Mouse (Mus musculus) Patski (cell line): Measurements from ENCODE around the gene Gm10226. TPM values are rescaled to one million over a fixed set of nuclear protein-coding genes. Genes with fewer than 3 reads are reported as not detected.
"Not testable (repeated sequence)": the region's sequence is repeated elsewhere in the genome, so short reads cannot be mapped to it uniquely, and the experiment has no call there.

Source experiments
- ATAC-seq: fragments of 100-300 bp; one replicate; pipeline ENCODE4 v1.8.0; 2021
- CTCF ChIA-PET: fragments of 350-600 bp; sonication (Branson Sonifier 250); formaldehyde crosslinking; loops from one replicate; lab custom pipeline; 2022; ENCODE audit warnings: inconsistent platforms; lab: Charles Lee
- POLR2A ChIA-PET: fragments of 350-600 bp; sonication (Branson Sonifier 250); formaldehyde crosslinking; loops from one replicate; lab custom pipeline; 2022; ENCODE audit warnings: antibody characterized with exemption, inconsistent platforms; lab: Charles Lee
- DNase-seq: peaks from one replicate; pipeline ENCODE4 v3.0.0-alpha.2; 2011; ENCODE audit warnings: low read depth, low spot score
- H3K27me3 ChIP-seq: fragments of 371-371 bp; one replicate; pipeline ENCODE4 v1.5.1; 2021
- CTCF ChIP-seq: fragments of 100-300 bp; IDR thresholded peaks from one replicate; pipeline ENCODE4 v1.5.1; 2021
- in situ Hi-C: fragments of 300-500 bp; cut with MboI; formaldehyde crosslinking; loops from 3 replicates; pipeline ENCODE4 v1.11.1; 2018; ENCODE audit warnings: low pct_unique_long_range_greater_than_20kb, mixed read lengths
- polyA plus RNA-seq: library from polyadenylated mRNA; unstranded; gene quantifications from one replicate; pipeline ENCODE4 v1.2.3, GENCODE M21; 2021

The Gm10226 gene
- polyA plus RNA-seq, 1 experiment from 2014 or later: 14.7 TPM

DNA sequence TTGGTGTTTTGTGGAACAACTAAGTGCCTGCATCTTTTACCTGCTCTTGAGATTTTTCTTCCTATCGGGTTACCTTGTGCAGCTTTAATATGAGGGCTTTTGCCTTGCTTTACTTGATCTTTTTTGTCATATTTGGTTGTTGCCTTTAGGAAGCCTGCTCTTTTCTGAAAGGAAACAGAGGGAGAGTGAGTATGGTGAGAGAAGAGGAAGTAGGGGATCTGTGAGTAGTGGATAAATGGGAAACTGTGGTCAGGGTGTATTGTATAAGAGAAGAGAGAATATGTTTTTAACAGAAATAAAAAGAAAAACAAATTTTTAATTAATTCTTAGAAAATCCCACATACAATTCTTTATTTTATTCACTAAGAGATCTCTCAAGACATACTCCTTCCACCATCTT is 11.8 kb downstream of the Gm10226 start:
- peaks cover 20% of the 10 kb centered on the region for H3K27me3 ChIP-seq
- POLR2A ChIA-PET: no interaction called here
- CTCF ChIA-PET: no interaction called here
- TF ChIP-seq CTCF: no peak
- DNase-seq: no peak
- ATAC-seq: no peak
- in situ Hi-C loops: loop anchor here (25.0 kb wide), 2 partner anchors 1159 to 1859 kb away; partner anchors contain the start of genes Zfp213 and Zfp945

DNA sequence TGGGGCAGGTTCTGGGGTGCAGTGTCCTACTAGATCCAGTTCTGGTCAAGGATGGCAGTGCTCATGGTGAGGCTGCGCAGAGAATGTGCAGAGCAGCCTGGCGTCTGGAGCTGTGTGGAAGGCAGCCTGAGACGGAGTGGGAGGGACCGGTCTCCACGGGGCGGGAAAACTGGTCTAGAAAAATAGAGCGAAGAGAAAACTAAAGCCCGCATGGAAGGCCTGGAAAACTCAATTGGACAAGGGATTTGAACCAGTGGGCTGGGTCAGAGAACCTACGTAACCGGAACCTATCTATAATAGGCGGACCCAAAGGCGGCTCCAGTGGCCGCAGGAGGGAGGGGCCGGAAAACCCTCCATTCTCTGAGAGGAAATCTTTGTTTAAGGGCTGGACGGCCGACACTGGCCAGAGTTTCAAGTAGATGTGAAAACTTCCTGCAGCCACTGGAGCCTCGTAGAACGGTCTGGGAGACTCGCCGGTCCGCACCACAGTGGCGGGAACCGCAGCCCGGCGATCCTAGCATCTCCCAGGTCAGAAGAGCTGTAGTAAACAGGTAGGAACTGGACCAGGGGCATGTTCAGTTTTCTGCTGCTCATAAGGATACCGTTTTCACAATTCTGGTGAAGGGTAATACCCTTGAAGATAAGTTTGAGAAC is 15.8 kb downstream of the Gm10226 start, which contains the start of gene Zfp760:
Gene Zfp760, plus strand, starts transcription at position 399 of the 654 bp plus-strand sequence.
- POLR2A ChIA-PET: no interaction called here
- CTCF ChIA-PET: no interaction called here
- peaks cover 11% of the 10 kb centered on the region for H3K27me3 ChIP-seq
- in situ Hi-C loops: loop anchor here (25.0 kb wide), 2 partner anchors 1155 to 1855 kb away; partner anchors contain the start of genes Zfp213 and Zfp945
- peak; percentile 83 for DNase-seq
- ATAC-seq: peak; percentile 100
- no peak for TF ChIP-seq CTCF

DNA sequence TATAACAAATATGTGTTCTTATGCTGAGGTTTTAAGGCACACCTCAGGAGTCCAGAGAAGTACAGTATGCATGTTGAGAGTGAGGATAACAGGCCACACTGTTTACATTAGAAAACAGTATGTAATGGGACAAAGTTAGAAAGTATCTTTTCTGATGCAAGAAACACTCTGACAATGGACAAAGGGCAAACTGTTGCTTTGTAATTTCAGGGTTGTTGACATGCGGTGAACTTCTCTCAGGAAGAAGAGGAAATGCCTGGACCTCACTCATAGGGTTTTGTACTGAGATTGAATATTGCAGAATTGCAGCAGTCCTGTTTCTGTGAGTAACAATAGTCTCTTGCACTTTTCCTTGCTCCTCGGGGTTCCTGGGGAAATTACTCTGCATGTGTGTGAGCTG is 16.7 kb downstream of the Gm10226 start:
- POLR2A ChIA-PET: no interaction called here
- CTCF ChIA-PET: interaction anchor here (1.2 kb wide), 1 partner anchor 28 kb away, joined by 3 read pairs; no protein-coding TSS in a partner anchor
- no peak for TF ChIP-seq CTCF
- DNase-seq (no peak), ATAC-seq (no peak)
- peaks cover 11% of the 10 kb centered on the region for H3K27me3 ChIP-seq
- in situ Hi-C loops: loop anchor here (25.0 kb wide), 2 partner anchors 1154 to 1854 kb away; partner anchors contain the start of genes Zfp213 and Zfp945

DNA sequence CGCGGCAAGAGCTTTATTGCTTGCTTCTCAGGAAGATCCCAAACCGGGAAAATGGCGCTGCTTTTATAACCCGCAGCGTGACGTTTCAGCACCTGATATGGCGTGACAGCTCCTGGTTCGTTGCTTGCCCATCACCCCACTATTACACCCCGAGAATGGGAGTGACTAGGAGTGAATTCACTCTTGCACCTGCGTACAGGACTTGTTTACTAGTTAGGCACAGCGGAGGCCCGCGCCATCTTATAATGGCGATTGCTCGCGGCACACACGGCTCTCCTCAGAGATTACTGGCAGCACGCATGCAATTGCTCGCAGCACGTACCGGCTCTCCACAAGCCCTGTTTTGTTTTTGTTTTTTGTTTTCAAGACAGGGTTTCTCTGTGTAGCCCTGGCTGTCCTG is 38.8 kb downstream of the Gm10226 start, which contains the start of gene Zfp229:
Gene Zfp229, plus strand, starts transcription at position 301 of the 400 bp plus-strand sequence.
- H3K27me3 ChIP-seq, DNase-seq, ATAC-seq, in situ Hi-C loops, POLR2A ChIA-PET, CTCF ChIA-PET: not testable (repeated sequence)

DNA sequence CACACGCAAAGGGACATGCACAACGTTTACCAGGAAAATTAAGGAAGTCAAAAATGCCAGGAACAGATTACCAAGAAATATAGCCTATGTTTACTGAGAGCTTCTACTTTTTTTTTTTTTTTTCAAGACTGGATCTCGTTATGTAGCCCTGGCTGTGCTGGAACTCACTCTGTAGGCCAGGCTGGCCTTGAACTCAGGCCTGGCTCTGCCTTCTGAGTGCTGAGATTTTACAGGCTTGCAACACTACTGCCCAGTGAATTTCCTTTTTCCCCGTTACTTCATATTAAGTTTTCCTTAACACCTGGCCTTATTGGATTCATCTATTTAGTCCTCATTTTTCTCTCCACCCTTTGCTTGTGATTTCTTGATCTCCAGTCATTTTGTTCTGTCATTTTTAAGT is 41.4 kb downstream of the Gm10226 start:
- ATAC-seq (no peak), DNase-seq (no peak)
- ChIA-PET CTCF (no interaction called here), POLR2A (interaction anchor here (0.6 kb wide), 3 partner anchors 36 to 706 kb away, joined by 3 read pairs; no protein-coding TSS in a partner anchor)
- in situ Hi-C loops: no loop called here
- H3K27me3 ChIP-seq: no peaks in the 10 kb centered on the region
- TF ChIP-seq CTCF: no peak

DNA sequence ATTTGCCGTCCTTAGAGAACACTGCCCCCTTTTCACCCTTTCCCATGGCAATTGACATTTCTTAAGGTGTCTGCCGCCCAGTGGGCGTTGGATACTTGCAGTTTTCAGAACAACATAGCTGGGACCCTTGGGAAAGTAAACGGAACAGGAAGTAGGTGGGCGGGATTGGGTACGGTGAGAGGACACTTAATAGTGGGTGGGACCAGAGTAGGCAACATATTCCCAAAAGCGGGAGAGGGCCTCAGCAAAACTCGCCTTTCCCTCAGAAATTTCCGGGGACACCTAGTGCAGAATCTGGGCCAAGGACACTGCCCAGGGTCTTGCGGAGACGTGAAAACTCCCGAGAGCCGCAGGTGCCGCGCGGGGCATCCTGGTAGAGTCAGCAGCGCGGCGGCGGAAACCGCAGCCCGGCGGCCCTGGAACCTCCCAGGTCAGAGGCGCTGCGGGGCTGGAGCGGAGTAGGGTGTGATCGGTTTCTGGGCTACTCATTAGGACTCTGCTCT is 41.9 kb downstream of the Gm10226 start:
- peak; percentile 39 for TF ChIP-seq CTCF
- in situ Hi-C loops: no loop called here
- ATAC-seq: peak; percentile 99
- peak; percentile 44 for DNase-seq
- CTCF ChIA-PET: no interaction called here
- POLR2A ChIA-PET: no interaction called here
- H3K27me3 ChIP-seq: no peaks in the 10 kb centered on the region

Other genes with a start within 250 kb of the Gm10226 start
- 12.0 TPM for gene Zfp51, start 241.5 kb upstream of the Gm10226 start, polyA plus RNA-seq
- 17.9 TPM for gene Zfp53, start 202.9 kb upstream of the Gm10226 start, polyA plus RNA-seq
- gene Zfp52, start 156.3 kb upstream of the Gm10226 start, polyA plus RNA-seq: 15.6 TPM
- gene Zfp948, start 124.9 kb upstream of the Gm10226 start, polyA plus RNA-seq: 11.4 TPM
- gene Zfp983, start 41.2 kb upstream of the Gm10226 start, polyA plus RNA-seq: 11.4 TPM
- 7.7 TPM for gene Zfp760, start 15.9 kb downstream of the Gm10226 start, polyA plus RNA-seq
- gene Zfp229, start 38.9 kb downstream of the Gm10226 start, polyA plus RNA-seq: 6.2 TPM
- gene Zfp820, start 153.9 kb downstream of the Gm10226 start, polyA plus RNA-seq: 4.9 TPM
- gene Zfp995, start 218.1 kb downstream of the Gm10226 start, polyA plus RNA-seq: 5.9 TPM